Mouse (Mus musculus) brain, embryonic 14.5 days (tissue): ENCODE measurements around the gene Adgra3.

Experiments used
- CTCF ChIP-seq: fragments of 200-500 bp; IDR thresholded peaks from 2 replicates; pipeline ENCODE4 v1.5.1; 2012; ENCODE audit warnings: inconsistent platforms, mild to moderate bottlenecking, moderate library complexity, borderline replicate concordance; ENCODE audit not compliant: insufficient read depth, insufficient read length; ENCODE audit errors: extremely low read depth
- POLR2A ChIP-seq: fragments of 200-500 bp; IDR thresholded peaks from 2 replicates; pipeline ENCODE4 v1.6.1; 2012; ENCODE audit warnings: mild to moderate bottlenecking, inconsistent platforms, borderline replicate concordance; ENCODE audit not compliant: poor library complexity, insufficient read depth, insufficient read length, severe bottlenecking; ENCODE audit errors: extremely low read depth

DNA sequence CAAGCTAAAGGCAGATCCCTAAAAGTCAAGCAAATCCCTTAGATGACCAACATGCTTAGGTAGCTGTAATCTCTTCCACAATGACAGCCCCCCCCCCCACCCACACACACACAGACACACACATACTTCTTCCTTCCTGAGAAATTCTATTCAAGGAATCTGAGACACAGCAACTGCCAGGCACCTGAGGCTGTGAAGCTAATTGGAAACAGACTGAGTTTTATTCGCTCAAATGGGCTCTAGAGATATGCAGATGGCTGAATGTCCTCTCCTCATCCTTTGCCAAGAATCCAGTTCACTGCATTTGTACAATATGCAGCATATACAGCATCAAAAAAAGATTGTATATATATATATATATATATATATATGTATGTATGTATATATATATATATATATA lies 24.6 kb upstream of the Adgra3 start:
- no peak for TF ChIP-seq CTCF
- no peak for TF ChIP-seq POLR2A
